Mouse (Mus musculus): ENCODE measurements around the gene Dennd2c.

DNA sequence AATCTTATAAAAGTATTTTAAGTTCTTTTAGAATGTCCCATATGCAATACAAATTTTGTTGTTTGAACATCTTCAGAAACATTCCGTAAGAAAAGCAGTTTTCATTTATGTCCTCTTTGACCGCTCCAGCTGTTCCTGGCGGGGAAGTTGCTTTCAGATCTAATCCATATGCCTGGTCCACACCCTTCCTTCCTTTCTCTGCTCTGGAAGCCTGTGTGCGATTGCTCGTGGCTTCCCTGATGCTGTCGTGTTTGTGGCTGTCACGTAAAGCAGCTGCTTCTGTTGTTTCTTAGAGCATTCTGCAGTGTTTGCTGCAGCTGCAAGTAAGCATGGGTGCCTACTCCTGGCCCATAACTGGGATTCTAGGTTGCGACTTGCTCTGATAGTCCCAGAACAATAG is 36.6 kb downstream of the Dennd2c start:
- TF ChIP-seq CTCF (conservative IDR thresholded peaks at IDR 0.05; ENCODE audit: low read length) (no peak), POU5F1 (IDR thresholded peaks at IDR 0.05; ENCODE audit: borderline replicate concordance, low read length) (no peak)

Measured in E14TG2a.4 (cell line).